Mouse (Mus musculus) ES-E14 (cell line): ENCODE data around the gene Emsy. TPM values are rescaled to one million over a fixed set of nuclear protein-coding genes. Genes with fewer than 3 reads are reported as not detected.

Source experiments
- DNase-seq: peaks from one replicate; pipeline ENCODE4 v3.0.0-alpha.2; 2013; ENCODE audit warnings: low read depth, low spot score
- H3K27ac ChIP-seq: 2 replicates; pipeline ENCODE4 v1.5.1; 2012; ENCODE audit warnings: low read depth, mild to moderate bottlenecking, low read length, moderate library complexity, mixed read lengths; ENCODE audit not compliant: poor library complexity, insufficient read depth, severe bottlenecking
- H3K36me3 ChIP-seq: 2 replicates; pipeline ENCODE4 v1.6.1; 2012; ENCODE audit warnings: mild to moderate bottlenecking, low read length, moderate library complexity, mixed read lengths; ENCODE audit not compliant: control insufficient read depth, poor library complexity, insufficient read depth, severe bottlenecking
- H3K4me1 ChIP-seq, 2 experiments: fragments of 150-350 bp in 1 of 2; sonication (generic) in 1 of 2; 2 replicates each; pipeline ENCODE4 v1.6.1; 2012; ENCODE audit warnings: low read length in 2 of 2, mild to moderate bottlenecking in 1 of 2, mixed read lengths in 1 of 2; ENCODE audit not compliant: control insufficient read depth in 2 of 2, insufficient read depth in 2 of 2, poor library complexity in 1 of 2
- H3K4me3 ChIP-seq, 2 experiments: fragments of 150-350 bp in 1 of 2; sonication (generic) in 1 of 2; 2 replicates each; pipeline ENCODE4 v1.5.1; 2012; ENCODE audit warnings: low read length in 2 of 2, low read depth in 1 of 2, mild to moderate bottlenecking in 1 of 2, mixed read lengths in 1 of 2; ENCODE audit not compliant: insufficient read depth in 1 of 2, poor library complexity in 1 of 2, severe bottlenecking in 1 of 2
- H3K9ac ChIP-seq: 2 replicates; pipeline ENCODE4 v1.6.1; 2012; ENCODE audit warnings: low read depth, mild to moderate bottlenecking, low read length, mixed read lengths; ENCODE audit not compliant: poor library complexity, insufficient read depth, severe bottlenecking
- H3K9me3 ChIP-seq: fragments of 150-350 bp; sonication (generic); 2 replicates; pipeline ENCODE4 v1.6.1; 2012; ENCODE audit warnings: low read depth, mild to moderate bottlenecking, low read length; ENCODE audit not compliant: control insufficient read depth, insufficient read depth
- CHD2 ChIP-seq: IDR thresholded peaks from 2 replicates; pipeline ENCODE4 v1.6.1; 2014; ENCODE audit warnings: mild to moderate bottlenecking, low read depth, low read length, inconsistent platforms
- HCFC1 ChIP-seq: IDR thresholded peaks from 2 replicates; pipeline ENCODE4 v1.6.1; 2012; ENCODE audit warnings: low read length, inconsistent platforms, borderline replicate concordance; ENCODE audit not compliant: insufficient read depth
- MAFK ChIP-seq: IDR thresholded peaks from 2 replicates; pipeline ENCODE4 v1.6.1; 2014; ENCODE audit warnings: mild to moderate bottlenecking, low read depth, low read length, inconsistent platforms; ENCODE audit not compliant: insufficient read depth
- ZC3H11A ChIP-seq: IDR thresholded peaks from 2 replicates; pipeline ENCODE4 v1.6.1; 2012; ENCODE audit warnings: low read depth, mild to moderate bottlenecking, inconsistent platforms, low read length, borderline replicate concordance
- ZNF384 ChIP-seq: IDR thresholded peaks from 2 replicates; pipeline ENCODE4 v1.6.1; 2012; ENCODE audit warnings: low read depth, low read length, inconsistent platforms
- in situ Hi-C, 2 experiments: fragments of 600-800 bp; cut with MboI; formaldehyde crosslinking; loops; one replicate each; pipeline ENCODE4 v1.15.1; 2025; ENCODE audit warnings: low sequenced_read_pairs in 2 of 2, inconsistent platforms in 1 of 2; ENCODE audit not compliant: unreplicated experiment in 2 of 2
- total RNA-seq: library from RNA; depleted of rRNA; stranded (reverse); fragments of 300-350 nt; gene quantifications from 2 replicates; pipeline ENCODE4 v1.2.3, GENCODE M21; 2012

Gene Emsy
- total RNA-seq, 1 experiment, result 25.5 TPM

GRCm38 (mm10) chr7:98608520-98608919 is 48.1 kb downstream of the Emsy start:
- Histone ChIP-seq H3K36me3 (no peaks in the 10 kb centered on the region; the same call in none of the 2 replicates), H3K9me3 (no peaks in the 10 kb centered on the region), H3K9ac (no peak overlapping the region), H3K4me1 (no peaks in the 10 kb centered on the region), H3K27ac (no peak overlapping the region), H3K4me3 (no peak overlapping the region)
- no peak for DNase-seq
- TF ChIP-seq ZC3H11A (no peak), MAFK (no peak), ZNF384 (no peak)
- in situ Hi-C loops, result no loop called here

DNA sequence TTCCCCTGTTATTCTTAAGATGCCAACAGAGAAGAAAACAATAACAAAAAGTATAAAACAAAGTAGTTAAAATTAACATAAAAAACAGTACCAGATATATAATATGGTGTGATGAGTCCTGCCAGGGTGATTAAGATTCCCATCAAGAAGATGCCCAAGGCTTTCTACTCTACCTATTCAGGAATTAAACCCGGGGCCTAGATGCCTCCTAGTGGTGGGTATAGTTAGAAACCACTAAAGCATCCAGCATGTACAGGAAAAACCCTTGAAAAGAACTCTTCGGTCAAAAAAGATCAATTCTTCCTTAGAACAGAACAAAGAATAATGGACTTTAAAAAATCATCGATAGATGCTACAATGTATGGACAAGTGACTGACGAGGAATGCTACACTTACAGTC is 49.4 kb downstream of the Emsy start:
- Histone ChIP-seq H3K9ac (no peak overlapping the region), H3K36me3 (no peaks in the 10 kb centered on the region; the same call in none of the 2 replicates), H3K27ac (no peak overlapping the region), H3K4me3 (no peak overlapping the region), H3K9me3 (no peaks in the 10 kb centered on the region), H3K4me1 (no peaks in the 10 kb centered on the region)
- no peak for DNase-seq
- TF ChIP-seq HCFC1 (no peak), CHD2 (no peak), MAFK (no peak), ZNF384 (no peak), ZC3H11A (no peak)
- in situ Hi-C loops, result no loop called here

DNA sequence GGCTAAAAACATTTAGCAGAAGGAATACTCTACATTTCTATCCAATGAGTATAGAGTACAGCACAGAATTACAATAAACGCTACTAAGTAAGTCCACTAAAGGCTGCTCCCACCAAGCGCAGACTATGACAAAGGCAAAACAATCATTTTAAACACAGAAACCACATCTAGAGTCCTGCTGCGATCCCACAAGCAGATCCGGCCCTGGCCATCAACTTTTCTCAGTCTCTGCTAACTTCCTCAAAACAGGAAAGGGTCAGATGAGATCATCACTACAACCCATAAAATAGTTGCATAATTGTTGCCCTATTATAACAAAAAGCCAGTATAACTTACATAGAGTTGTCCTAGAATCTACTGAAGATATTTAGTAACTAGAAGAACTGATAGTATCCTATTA is 54.9 kb downstream of the Emsy start:
- Histone ChIP-seq H3K4me1 (no peaks in the 10 kb centered on the region), H3K4me3 (no peak overlapping the region), H3K9me3 (no peaks in the 10 kb centered on the region), H3K9ac (no peak overlapping the region), H3K36me3 (no peaks in the 10 kb centered on the region; the same call in none of the 2 replicates), H3K27ac (no peak overlapping the region)
- no peak for DNase-seq
- TF ChIP-seq HCFC1 (no peak), CHD2 (no peak), MAFK (no peak), ZNF384 (no peak), ZC3H11A (no peak)
- in situ Hi-C loops, result no loop called here

GRCm38 (mm10) chr7:98597402-98597801 is 59.2 kb downstream of the Emsy start:
- Histone ChIP-seq H3K4me3 (no peak overlapping the region), H3K4me1 (no peaks in the 10 kb centered on the region), H3K36me3 (peaks cover 17% of the 10 kb centered on the region), H3K9ac (no peak overlapping the region), H3K9me3 (no peaks in the 10 kb centered on the region), H3K27ac (no peak overlapping the region)
- DNase-seq, result no peak
- TF ChIP-seq CHD2 (no peak), ZC3H11A (no peak), ZNF384 (no peak), HCFC1 (no peak), MAFK (no peak)
- in situ Hi-C loops, result no loop called here

DNA sequence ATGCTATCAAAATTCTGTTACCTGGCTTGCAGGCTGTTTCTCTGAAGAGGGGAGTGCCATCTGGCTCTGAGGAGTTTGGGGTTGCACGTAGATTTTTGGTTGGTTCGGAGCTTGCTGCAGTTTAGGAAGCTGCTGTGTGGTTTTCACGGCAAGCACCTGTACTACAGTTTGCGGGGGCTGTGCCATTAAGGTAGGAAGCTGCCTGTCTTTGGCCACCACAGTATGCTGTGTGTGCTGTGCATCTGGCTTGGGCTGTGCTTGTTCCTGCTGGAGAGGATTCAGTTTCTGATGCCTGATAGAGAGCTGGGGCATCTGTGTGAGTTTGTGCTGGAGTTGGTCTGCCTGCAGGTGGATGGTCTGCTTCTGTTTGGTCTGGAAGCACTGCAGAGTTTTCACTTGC is 61.9 kb downstream of the Emsy start:
- no peaks in the 10 kb centered on the region for H3K9me3 ChIP-seq
- in situ Hi-C loops, result no loop called here
- no peak overlapping the region for H3K4me3 ChIP-seq
- H3K27ac ChIP-seq, result no peak overlapping the region
- TF ChIP-seq ZNF384 (no peak), CHD2 (no peak), MAFK (no peak), HCFC1 (no peak), ZC3H11A (no peak)
- H3K4me1 ChIP-seq, result no peaks in the 10 kb centered on the region
- no peak for DNase-seq
- no peak overlapping the region for H3K9ac ChIP-seq
- H3K36me3 ChIP-seq, result peaks cover 20% of the 10 kb centered on the region
